Mouse (Mus musculus) embryo, embryonic 11 days (tissue): ENCODE measurements around the gene AC131692.1.
"Not testable (repeated sequence)": the region's sequence is repeated elsewhere in the genome, so short reads cannot be mapped to it uniquely, and the experiment has no call there.

Experiments
- DNase-seq: peaks from one replicate; pipeline ENCODE4 v3.0.0-alpha.2; 2015

The AC131692.1 gene

GRCm38 (mm10) chr19:6118677-6119185, 24.5 kb downstream of the AC131692.1 start:
- DNase-seq = peak; percentile 35

- no peak for DNase-seq
Observed at GRCm38 (mm10) chr19:6121761-6122160, 27.5 kb downstream of the AC131692.1 start.

GRCm38 (mm10) chr19:6123330-6123729, 29.1 kb downstream of the AC131692.1 start:
- DNase-seq = peak; percentile 58

GRCm38 (mm10) chr19:6124898-6125297, 30.7 kb downstream of the AC131692.1 start:
- no peak for DNase-seq

GRCm38 (mm10) chr19:6126289-6126688, 32.1 kb downstream of the AC131692.1 start:
- peak; percentile 61 for DNase-seq

GRCm38 (mm10) chr19:6126789-6127580, 32.8 kb downstream of the AC131692.1 start:
- no peak for DNase-seq

GRCm38 (mm10) chr19:6127760-6128341, 33.6 kb downstream of the AC131692.1 start, which contains the start of gene Snx15:
Gene Snx15, minus strand, starts transcription at chr19:6128304.
- peak; percentile 96 for DNase-seq

GRCm38 (mm10) chr19:6130414-6131128, 36.4 kb downstream of the AC131692.1 start:
- not testable (repeated sequence) for DNase-seq

GRCm38 (mm10) chr19:6132171-6132827, 38.1 kb downstream of the AC131692.1 start:
- DNase-seq = no peak

GRCm38 (mm10) chr19:6133197-6133596, 39.0 kb downstream of the AC131692.1 start:
- DNase-seq = not testable (repeated sequence)

- no peak for DNase-seq
Observed at GRCm38 (mm10) chr19:6136397-6136796, 42.2 kb downstream of the AC131692.1 start.

GRCm38 (mm10) chr19:6139701-6140100, 45.5 kb downstream of the AC131692.1 start:
- no peak for DNase-seq

- no peak for DNase-seq
Observed at GRCm38 (mm10) chr19:6140374-6140677, 46.1 kb downstream of the AC131692.1 start.

GRCm38 (mm10) chr19:6140678-6141393, 46.6 kb downstream of the AC131692.1 start, which contains the start of gene Batf2:
Gene Batf2, plus strand, starts transcription at chr19:6140983.
- DNase-seq = peak; percentile 98

GRCm38 (mm10) chr19:6141394-6141749, 47.2 kb downstream of the AC131692.1 start, which contains the start of gene Arl2:
Gene Arl2, minus strand, starts transcription at chr19:6141548.
- peak; percentile 93 for DNase-seq

- DNase-seq = no peak
Observed at GRCm38 (mm10) chr19:6144842-6145241, 50.6 kb downstream of the AC131692.1 start.
